ENCODE assay signal across 21 mouse cellular contexts in genomic region chr2:83705580-83706158, GRCm38 (mm10). TPM values are rescaled to one million over a fixed set of nuclear protein-coding genes. Genes with fewer than 3 reads are reported as not detected.
DNase-seq lines count a peak whose midpoint lies in the region; ATAC-seq and TF ChIP-seq lines count a peak whose summit lies in the region.
"Had no signal": no experiment of that assay in that cellular context is flagged by ENCODE, and none has a peak within 500 bp of the region (broad histone marks: within the 10 kb centered on the region; RNA-seq: fewer than 3 reads in every experiment).

No protein-coding gene starts in this region.

- 0 out of 2 replicates have a peak, but pooled peaks cover 5% of the 10 kb centered on the region for H3K4me1 ChIP-seq in lung, embryonic 14.5 days (ENCODE audit: insufficient read depth)
- H3K4me1 ChIP-seq in heart, postnatal 0 days (ENCODE audit: control insufficient read depth, insufficient read depth): 0 out of 2 replicates have a peak, but pooled peaks cover 5% of the 10 kb centered on the region
- no peaks in the 10 kb centered on the region for H3K4me1 ChIP-seq in hindbrain, embryonic 12.5 days
- H3K4me1 ChIP-seq: hindbrain, embryonic 15.5 days; stomach, embryonic 15.5 days had no signal

- no peaks in the 10 kb centered on the region for H3K79me2 ChIP-seq in macrophage (ENCODE audit: inconsistent target)

- intact Hi-C loops in heart, postnatal 25 days (cut with DNase I): loop anchor here (5.0 kb wide), 1 partner anchor 67 kb away; no protein-coding TSS in a partner anchor

- H3K36me3 ChIP-seq in lung, embryonic 14.5 days (ENCODE audit: insufficient read depth): no peaks in the 10 kb centered on the region
- H3K36me3 ChIP-seq in heart, postnatal 0 days (replicated peaks; ENCODE audit: control insufficient read depth, insufficient read depth, low read length): no peaks in the 10 kb centered on the region
- no peaks in the 10 kb centered on the region for H3K36me3 ChIP-seq in macrophage (ENCODE audit: inconsistent target)
- no peaks in the 10 kb centered on the region for H3K36me3 ChIP-seq in hindbrain, embryonic 12.5 days
- H3K36me3 ChIP-seq: hindbrain, embryonic 15.5 days; limb, embryonic 13.5 days; stomach, embryonic 15.5 days had no signal

- no peak for TF ChIP-seq CTCF in lung, embryonic 14.5 days (IDR thresholded peaks at IDR 0.05; ENCODE audit: low read depth)
- no peak for TF ChIP-seq CTCF in heart, postnatal 0 days (IDR thresholded peaks at IDR 0.05; ENCODE audit: low read depth)

- H3K9me3 ChIP-seq in lung, embryonic 14.5 days (ENCODE audit: low read depth, low read length): no peaks in the 10 kb centered on the region
- no peaks in the 10 kb centered on the region for H3K9me3 ChIP-seq in heart, postnatal 0 days (replicated peaks; ENCODE audit: control insufficient read depth, low read length)
- no peaks in the 10 kb centered on the region for H3K9me3 ChIP-seq in hindbrain, embryonic 12.5 days (replicated peaks)
- H3K9me3 ChIP-seq: hindbrain, embryonic 15.5 days; limb, embryonic 13.5 days; stomach, embryonic 15.5 days had no signal

- peak; percentile 93 for DNase-seq in heart, adult 11 months
- DNase-seq in heart, postnatal 25 days (ENCODE audit: low spot score): no peak
- DNase-seq in lung, embryonic 14.5 days: peak; percentile 56
- DNase-seq in lung, postnatal 25 days (ENCODE audit: low spot score): no peak
- peak; percentile 55 for DNase-seq in heart, postnatal 0 days (ENCODE audit: low spot score)
- DNase-seq in adrenal gland, postnatal 4 days (ENCODE audit: low spot score in 2 of 2): no peak
- DNase-seq: adrenal gland, postnatal 25 days; cerebellum, adult 9-11 months; gastrocnemius, postnatal 10 days; kidney, adult 2 months; liver, postnatal 0 days; spleen, adult 18-20 months; thymus, postnatal 36 days had no signal

- no peak overlapping the region for H3K4me2 ChIP-seq in lung, embryonic 14.5 days
- H3K4me2 ChIP-seq in heart, postnatal 0 days (ENCODE audit: low read depth, low read length): no peak overlapping the region
- no peak overlapping the region for H3K4me2 ChIP-seq in hindbrain, embryonic 12.5 days (replicated peaks)
- H3K4me2 ChIP-seq: hindbrain, embryonic 15.5 days; limb, embryonic 13.5 days; stomach, embryonic 15.5 days had no signal

- H3K4me3 ChIP-seq in lung, embryonic 14.5 days (ENCODE audit: low read depth, low read length): no peak overlapping the region
- H3K4me3 ChIP-seq in heart, postnatal 0 days (ENCODE audit: low read depth, low read length): no peak overlapping the region
- H3K4me3 ChIP-seq in macrophage (ENCODE audit: inconsistent target): no peak overlapping the region
- H3K4me3 ChIP-seq in hindbrain, embryonic 12.5 days: no peak overlapping the region
- H3K4me3 ChIP-seq: hindbrain, embryonic 15.5 days; left cerebral cortex, adult 2 months; limb, embryonic 13.5 days; stomach, embryonic 15.5 days had no signal

- H3K27me3 ChIP-seq in lung, embryonic 14.5 days (ENCODE audit: insufficient read depth, low read length): no peaks in the 10 kb centered on the region
- no peaks in the 10 kb centered on the region for H3K27me3 ChIP-seq in heart, postnatal 0 days (ENCODE audit: control insufficient read depth, insufficient read depth, low read length)
- H3K27me3 ChIP-seq in hindbrain, embryonic 12.5 days: no peaks in the 10 kb centered on the region
- H3K27me3 ChIP-seq: CH12.LX; hindbrain, embryonic 15.5 days; limb, embryonic 13.5 days; stomach, embryonic 15.5 days had no signal

- no peak for TF ChIP-seq EP300 in heart, postnatal 0 days (IDR thresholded peaks at IDR 0.05; ENCODE audit: low read depth)

- H3K9ac ChIP-seq in lung, embryonic 14.5 days: no peak overlapping the region
- H3K9ac ChIP-seq in heart, postnatal 0 days (replicated peaks; ENCODE audit: low read depth, low read length): no peak overlapping the region
- H3K9ac ChIP-seq in hindbrain, embryonic 12.5 days: no peak overlapping the region
- H3K9ac ChIP-seq: hindbrain, embryonic 15.5 days; limb, embryonic 13.5 days; liver, postnatal 0 days; stomach, embryonic 15.5 days had no signal

- H3K27ac ChIP-seq in lung, embryonic 14.5 days (ENCODE audit: low read depth): 0 out of 2 replicates have a peak overlapping the region, but pooled peaks have one; percentile 19
- no peak overlapping the region for H3K27ac ChIP-seq in heart, postnatal 0 days (ENCODE audit: low read depth)
- H3K27ac ChIP-seq in macrophage: 0 out of 2 replicates have a peak overlapping the region, but pooled peaks have one; percentile 4
- no peak overlapping the region for H3K27ac ChIP-seq in hindbrain, embryonic 12.5 days
- H3K27ac ChIP-seq: hindbrain, embryonic 15.5 days; left cerebral cortex, adult 2 months; limb, embryonic 13.5 days; stomach, embryonic 15.5 days had no signal

- peak; percentile 69 for ATAC-seq in lung, embryonic 14.5 days (ENCODE audit: insufficient read depth)
- ATAC-seq in heart, postnatal 0 days (ENCODE audit: insufficient read depth, low read depth): peak; percentile 64
- ATAC-seq in hindbrain, embryonic 12.5 days (ENCODE audit: low FRiP score): no peak
- ATAC-seq: liver, postnatal 0 days; midbrain, embryonic 16.5 days had no signal

- 32% methylated on average over 9 of the region's 9 CpGs for WGBS in lung, embryonic 14.5 days
- WGBS in heart, postnatal 0 days: 52% methylated on average over 9 of the region's 9 CpGs
- 27% methylated on average over 9 of the region's 9 CpGs for WGBS in macrophage (ENCODE audit: missing documents)
- WGBS in hindbrain, embryonic 12.5 days: 83% methylated on average over 9 of the region's 9 CpGs

RNA-seq across cellular contexts. Expression of gene Itgav, which starts 18.5 kb away (rescaled TPM):
- total RNA-seq in heart, postnatal 25 days (2021): 10 to 100 TPM; 36.7 to 38.3 TPM
- 66.8 and 77.0 TPM in 2 replicates for polyA plus RNA-seq in lung, embryonic 14.5 days (2014; fragmentation: Nextera tagmentation; extraction: Ambion mirVana)
- 23.2 and 66.4 TPM in 2 replicates for total RNA-seq in heart, postnatal 0 days (2014; rRNA removed; ENCODE audit: low replicate concordance)
- polyA plus RNA-seq in heart, postnatal 0 days (2015; fragmentation: Nextera tagmentation; extraction: Ambion mirVana): 37.4 and 42.1 TPM in 2 replicates
- total RNA-seq in macrophage (2018; cell fraction: chromatin; rRNA removed): 1,000 to 10,000 TPM in 7 of 26 experiments, 100 to 1,000 TPM in 10, 10 to 100 TPM in 9; 58.6 to 2,232 (median 167) TPM
- 100 to 1,000 TPM in 4 of 26 experiments, 10 to 100 TPM in 22; 25.1 to 328 (median 50.7) TPM for total RNA-seq in macrophage (2018; cell fraction: cytosol; rRNA removed)
- total RNA-seq in macrophage (2018; cell fraction: nucleus; rRNA removed): 1,000 to 10,000 TPM in 1 of 26 experiments, 100 to 1,000 TPM in 22, 10 to 100 TPM in 3; 76.5 to 1,173 (median 223) TPM
- 20.8 to 69.6 TPM (median 21.5 TPM) in 3 replicates for polyA plus RNA-seq in macrophage (2018)
- 100 to 1,000 TPM; 101 to 127 TPM for total RNA-seq in adrenal gland, postnatal 4 days (2021)
- polyA plus RNA-seq in hindbrain, embryonic 12.5 days (2016; fragmentation: Nextera tagmentation; extraction: Ambion mirVana): 55.4 and 59.7 TPM in 2 replicates

Comparison
In these comparisons a context has a peak if more than half of its experiments do, and no peak if none do; other contexts are left out.
1. DNase-seq: peak in heart, adult 11 months (single experiment), lung, embryonic 14.5 days (single experiment) and heart, postnatal 0 days (single experiment); none in heart, postnatal 25 days (single experiment), lung, postnatal 25 days (single experiment) and adrenal gland, postnatal 4 days (0 of 2).
2. H3K27ac ChIP-seq: peak in lung, embryonic 14.5 days (single experiment) and macrophage (single experiment); none in heart, postnatal 0 days (single experiment) and hindbrain, embryonic 12.5 days (single experiment).